Mouse (Mus musculus) thymus, adult 18-20 months (tissue): ENCODE measurements around the gene Cbr2.
"Not testable (repeated sequence)": the region's sequence is repeated elsewhere in the genome, so short reads cannot be mapped to it uniquely, and the experiment has no call there.

Experiments
- DNase-seq, 2 experiments: peaks; one replicate each; pipeline ENCODE4 v3.0.0; 2022; ENCODE audit warnings: mixed read lengths in 2 of 2

The Cbr2 gene

GRCm38 (mm10) chr11:120731858-120732680 lies at the start of gene Cbr2:
TSS of gene Cbr2 (minus strand) at chr11:120732114.
- no peak for DNase-seq

- not testable (repeated sequence) for DNase-seq
These were observed 49.4 kb upstream of the Cbr2 start for GRCm38 (mm10) chr11:120781361-120781760.

- no peak for DNase-seq
These were observed 48.0 kb upstream of the Cbr2 start for GRCm38 (mm10) chr11:120779876-120780275.

GRCm38 (mm10) chr11:120777123-120777522 lies 45.2 kb upstream of the Cbr2 start:
- DNase-seq, result no peak

- DNase-seq, result peak; percentile 80 to 82
These were observed 44.0 kb upstream of the Cbr2 start for GRCm38 (mm10) chr11:120775774-120776469.

GRCm38 (mm10) chr11:120773463-120774190 lies 41.7 kb upstream of the Cbr2 start:
- no peak for DNase-seq

GRCm38 (mm10) chr11:120772749-120773148 lies 40.8 kb upstream of the Cbr2 start:
- DNase-seq, result no peak

- no peak for DNase-seq
These were observed 36.3 kb upstream of the Cbr2 start for GRCm38 (mm10) chr11:120768206-120768605.

- not testable (repeated sequence) for DNase-seq
These were observed 35.1 kb upstream of the Cbr2 start for GRCm38 (mm10) chr11:120767023-120767422.

- not testable (repeated sequence) for DNase-seq
These were observed 31.4 kb upstream of the Cbr2 start for GRCm38 (mm10) chr11:120763121-120763999.

GRCm38 (mm10) chr11:120762672-120763041 lies 30.7 kb upstream of the Cbr2 start, which contains the start of gene Hmga1b:
TSS of gene Hmga1b (plus strand) at chr11:120762794.
- DNase-seq, result not testable (repeated sequence)

GRCm38 (mm10) chr11:120761811-120762671 lies 30.1 kb upstream of the Cbr2 start:
- DNase-seq, result no peak

GRCm38 (mm10) chr11:120760236-120760635 lies 28.3 kb upstream of the Cbr2 start:
- DNase-seq, result no peak

GRCm38 (mm10) chr11:120751606-120752005 lies 19.7 kb upstream of the Cbr2 start:
- no peak for DNase-seq

GRCm38 (mm10) chr11:120749430-120749829 lies 17.5 kb upstream of the Cbr2 start:
- DNase-seq, result no peak

GRCm38 (mm10) chr11:120747974-120748373 lies 16.1 kb upstream of the Cbr2 start:
- no peak for DNase-seq

- DNase-seq, result no peak
These were observed 12.3 kb upstream of the Cbr2 start for GRCm38 (mm10) chr11:120744121-120744701.

- DNase-seq, result no peak
These were observed 9.1 kb upstream of the Cbr2 start for GRCm38 (mm10) chr11:120740981-120741380.

- DNase-seq, result no peak
These were observed 4.5 kb upstream of the Cbr2 start for GRCm38 (mm10) chr11:120736424-120736823.

- DNase-seq, result no peak
These were observed 1.6 kb upstream of the Cbr2 start for GRCm38 (mm10) chr11:120733521-120733920.

GRCm38 (mm10) chr11:120731395-120731794 lies 519 bp downstream of the Cbr2 start:
- DNase-seq, result no peak
